Mouse (Mus musculus) liver, adult 2 months (tissue): ENCODE measurements around the gene Cdc34b. TPM values are rescaled to one million over a fixed set of nuclear protein-coding genes. Genes with fewer than 3 reads are reported as not detected.
"Not testable (repeated sequence)": the region's sequence is repeated elsewhere in the genome, so short reads cannot be mapped to it uniquely, and the experiment has no call there.

ENCODE experiments used
- DNase-seq: peaks from one replicate; pipeline ENCODE4 v3.0.0-alpha.2; 2011; ENCODE audit warnings: low read depth, low spot score; ENCODE audit errors: extremely low read depth
- H3K27ac ChIP-seq: fragments of 200-500 bp; replicated peaks from 2 replicates; pipeline ENCODE4 v1.5.1; 2012; ENCODE audit warnings: low read depth, mild to moderate bottlenecking, control low read depth, inconsistent platforms, low read length; ENCODE audit not compliant: insufficient read depth
- H3K27me3 ChIP-seq: fragments of 200-500 bp; 2 replicates; pipeline ENCODE4 v1.6.1; 2012; ENCODE audit warnings: mild to moderate bottlenecking, moderate library complexity, low read length, inconsistent platforms; ENCODE audit not compliant: control insufficient read depth, insufficient read depth
- H3K36me3 ChIP-seq: fragments of 200-500 bp; 2 replicates; pipeline ENCODE4 v1.6.1; 2012; ENCODE audit warnings: low read length, inconsistent platforms; ENCODE audit not compliant: control insufficient read depth, insufficient read depth
- H3K4me1 ChIP-seq: fragments of 200-500 bp; 2 replicates; pipeline ENCODE4 v1.6.1; 2011; ENCODE audit warnings: low read length; ENCODE audit not compliant: control insufficient read depth, insufficient read depth
- H3K4me3 ChIP-seq: fragments of 200-500 bp; 2 replicates; pipeline ENCODE4 v1.5.1; 2011; ENCODE audit warnings: low read depth, mild to moderate bottlenecking, control low read depth, low read length, moderate library complexity; ENCODE audit not compliant: insufficient read depth
- H3K79me2 ChIP-seq: fragments of 200-500 bp; 2 replicates; pipeline ENCODE4 v1.6.1; 2012; ENCODE audit warnings: inconsistent platforms, mild to moderate bottlenecking, low read length, moderate library complexity; ENCODE audit not compliant: control insufficient read depth, insufficient read depth
- H3K9ac ChIP-seq: fragments of 200-500 bp; 2 replicates; pipeline ENCODE4 v1.6.1; 2012; ENCODE audit warnings: low read depth, mild to moderate bottlenecking, control low read depth, inconsistent platforms, low read length
- CTCF ChIP-seq: fragments of 200-500 bp; IDR thresholded peaks from 2 replicates; pipeline ENCODE4 v1.5.1; 2011; ENCODE audit warnings: low read depth, low read length, control low read depth
- POLR2A ChIP-seq: fragments of 200-500 bp; IDR thresholded peaks from 2 replicates; pipeline ENCODE4 v1.6.1; 2011; ENCODE audit warnings: low read length, control low read depth; ENCODE audit not compliant: insufficient read depth; ENCODE audit errors: extremely low read depth
- WGBS: fragments of 180-500 bp; shearing (Covaris S2); methylation state at CpG from one replicate; pipeline ENCODE4 v1.1.7; 2018; 5-methylcytosine and 5-hydroxymethylcytosine counted together
- polyA plus RNA-seq: library from polyadenylated mRNA; depleted of rRNA; stranded (reverse); fragments of >200 nt; gene quantifications from 2 replicates; pipeline ENCODE4 v1.2.3, GENCODE M21; 2012; rRNA removed
- total RNA-seq: library from RNA; depleted of rRNA; stranded (reverse); fragments of >200 nt; gene quantifications from 2 replicates; pipeline ENCODE4 v1.2.3, GENCODE M21; 2014; rRNA removed

Gene Cdc34b
- total RNA-seq: not detected in 2 replicates
- polyA plus RNA-seq: 0.07 TPM in 1 of 2 replicates, not detected in the other

GRCm38 (mm10) chr11:94741732-94742272 lies at the start of gene Cdc34b:
Gene Cdc34b (plus strand): TSS chr11:94741782.
- TF ChIP-seq POLR2A: no peak
- no peak within 1 kb of the TSS for H3K9ac ChIP-seq
- no peaks in the 10 kb centered on the region for H3K79me2 ChIP-seq
- WGBS: 81% methylated on average over 29 of the region's 29 CpGs
- no peak for DNase-seq
- H3K27me3 ChIP-seq: no peaks in the 10 kb centered on the region
- H3K36me3 ChIP-seq: no peaks in the 10 kb centered on the region
- no peak within 1 kb of the TSS for H3K4me3 ChIP-seq
- H3K4me1 ChIP-seq: no peaks in the 10 kb centered on the region
- H3K27ac ChIP-seq: no peak within 1 kb of the TSS

- not testable (repeated sequence) for H3K27ac ChIP-seq, H3K36me3 ChIP-seq, H3K4me1 ChIP-seq, H3K79me2 ChIP-seq, H3K27me3 ChIP-seq, H3K9ac ChIP-seq, DNase-seq, H3K4me3 ChIP-seq
Observed at GRCm38 (mm10) chr11:94692502-94692901, 49.1 kb upstream of the Cdc34b start.

DNA sequence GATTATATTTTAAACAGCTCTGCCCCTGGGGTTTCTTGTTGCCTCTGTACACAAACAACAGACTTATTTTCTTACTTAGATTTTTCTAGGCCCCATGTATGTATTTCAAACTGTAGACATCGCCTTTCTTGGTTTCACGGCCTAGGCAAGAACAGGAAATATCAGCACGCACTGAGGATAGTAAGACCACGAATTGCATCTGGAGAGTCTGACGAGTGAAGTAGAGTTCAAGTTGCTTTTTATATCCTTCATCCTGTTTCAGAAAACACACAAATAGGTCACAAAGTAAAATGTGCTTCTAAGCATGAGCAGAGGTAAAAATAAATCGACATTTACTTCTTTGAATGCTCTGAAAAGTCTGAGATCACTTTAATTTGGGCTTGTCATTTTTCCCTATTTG lies 46.1 kb upstream of the Cdc34b start:
- no peak overlapping the region for H3K9ac ChIP-seq
- no peak for DNase-seq
- no peak overlapping the region for H3K27ac ChIP-seq
- H3K4me1 ChIP-seq: no peaks in the 10 kb centered on the region
- H3K4me3 ChIP-seq: no peak overlapping the region
- H3K36me3 ChIP-seq: no peaks in the 10 kb centered on the region
- TF ChIP-seq POLR2A: no peak
- TF ChIP-seq CTCF: no peak
- no peaks in the 10 kb centered on the region for H3K27me3 ChIP-seq
- 75% methylated on average over 6 of the region's 6 CpGs for WGBS
- H3K79me2 ChIP-seq: no peaks in the 10 kb centered on the region

GRCm38 (mm10) chr11:94697140-94697539 lies 44.4 kb upstream of the Cdc34b start:
- Histone ChIP-seq H3K4me3 (no peak overlapping the region), H3K36me3 (no peaks in the 10 kb centered on the region), H3K79me2 (no peaks in the 10 kb centered on the region), H3K27me3 (no peaks in the 10 kb centered on the region), H3K4me1 (no peaks in the 10 kb centered on the region), H3K27ac (no peak overlapping the region), H3K9ac (no peak overlapping the region)
- TF ChIP-seq CTCF: peak; percentile 26; the same call in 1 of the 2 replicates
- TF ChIP-seq POLR2A: no peak
- whole genome bisulfite sequencing: 93% methylated on average over 2 of the region's 2 CpGs
- no peak for DNase-seq

GRCm38 (mm10) chr11:94697703-94698464 lies 43.7 kb upstream of the Cdc34b start:
- Histone ChIP-seq H3K27ac (no peak overlapping the region), H3K27me3 (no peaks in the 10 kb centered on the region), H3K79me2 (no peaks in the 10 kb centered on the region), H3K4me3 (no peak overlapping the region), H3K4me1 (peaks cover 3% of the 10 kb centered on the region; the same call in 1 of the 2 replicates), H3K36me3 (no peaks in the 10 kb centered on the region), H3K9ac (no peak overlapping the region)
- no peak for DNase-seq
- TF ChIP-seq POLR2A: no peak
- no peak for TF ChIP-seq CTCF
- WGBS: 58% methylated on average over 13 of the region's 13 CpGs

- H3K27me3 ChIP-seq: no peaks in the 10 kb centered on the region
- H3K27ac ChIP-seq: no peak overlapping the region
- H3K79me2 ChIP-seq: no peaks in the 10 kb centered on the region
- no peak for TF ChIP-seq CTCF
- TF ChIP-seq POLR2A: no peak
- 98% methylated on average over 3 of the region's 3 CpGs for WGBS
- H3K4me3 ChIP-seq: no peak overlapping the region
- no peak for DNase-seq
- no peak overlapping the region for H3K9ac ChIP-seq
- no peaks in the 10 kb centered on the region for H3K36me3 ChIP-seq
- peaks cover 3% of the 10 kb centered on the region; the same call in 1 of the 2 replicates for H3K4me1 ChIP-seq
Observed at GRCm38 (mm10) chr11:94699399-94699798, 42.2 kb upstream of the Cdc34b start.
